Mouse (Mus musculus): ENCODE measurements around the gene Asic5. TPM values are rescaled to one million over a fixed set of nuclear protein-coding genes. Genes with fewer than 3 reads are reported as not detected.

The Asic5 gene
- total and polyA plus RNA-seq, 2 experiments from 2014 or later: not detected

- no peak overlapping the region for H3K9ac ChIP-seq
- no peaks in the 10 kb centered on the region for H3K9me3 ChIP-seq (ENCODE audit: low read length)
- no peaks in the 10 kb centered on the region for H3K27me3 ChIP-seq (ENCODE audit: insufficient read depth, low read length)
- H3K36me3 ChIP-seq (ENCODE audit: insufficient read depth): no peaks in the 10 kb centered on the region
- H3K4me3 ChIP-seq (ENCODE audit: low read depth, low read length): no peak overlapping the region
- ATAC-seq (no peak), DNase-seq (no peak)
- H3K27ac ChIP-seq (ENCODE audit: low read depth, low read length): no peak overlapping the region
- no peaks in the 10 kb centered on the region for H3K4me1 ChIP-seq (ENCODE audit: insufficient read depth)
- WGBS: 36% methylated on average over 4 of the region's 4 CpGs
- no peak for TF ChIP-seq CTCF (IDR thresholded peaks at IDR 0.05; ENCODE audit: low read depth)
- H3K4me2 ChIP-seq (ENCODE audit: low read depth): no peak overlapping the region
These were observed 13.3 kb downstream of the Asic5 start for GRCm38 (mm10) chr3:81995371-81995770.

DNA sequence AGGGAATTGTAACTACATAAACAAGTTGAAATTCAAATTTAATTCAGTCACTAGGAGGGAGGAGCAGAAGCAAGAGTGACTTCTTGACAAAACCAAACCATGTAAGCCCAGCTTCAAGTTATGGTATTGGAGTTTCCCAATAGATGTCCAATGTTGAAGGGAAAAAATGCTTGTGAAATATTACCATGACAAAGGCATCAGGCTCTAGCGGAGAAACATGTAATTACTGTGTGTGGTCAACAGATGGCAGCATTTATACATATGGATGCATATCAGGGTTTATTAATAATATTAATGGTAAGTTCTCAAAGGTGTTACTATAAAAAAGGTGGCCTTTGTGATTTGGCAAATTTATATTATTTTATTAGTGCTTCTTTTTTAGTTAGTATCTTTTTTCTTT lies 13.9 kb downstream of the Asic5 start:
- Histone ChIP-seq H3K27me3 (ENCODE audit: insufficient read depth, low read length) (no peaks in the 10 kb centered on the region), H3K4me3 (ENCODE audit: low read depth, low read length) (no peak overlapping the region), H3K4me1 (ENCODE audit: insufficient read depth) (no peaks in the 10 kb centered on the region), H3K4me2 (ENCODE audit: low read depth) (no peak overlapping the region), H3K9me3 (ENCODE audit: low read length) (no peaks in the 10 kb centered on the region), H3K27ac (ENCODE audit: low read depth, low read length) (no peak overlapping the region), H3K36me3 (ENCODE audit: insufficient read depth) (no peaks in the 10 kb centered on the region), H3K9ac (no peak overlapping the region)
- 2% methylated on average over 1 of the region's 1 CpGs for WGBS
- peak; percentile 78 for TF ChIP-seq CTCF (IDR thresholded peaks at IDR 0.05; ENCODE audit: low read depth)
- ATAC-seq (peak; percentile 45; the same call in 1 of the 2 replicates), DNase-seq (peak; percentile 78)

GRCm38 (mm10) chr3:82007002-82007401 lies 24.9 kb downstream of the Asic5 start:
- H3K9ac ChIP-seq: no peak overlapping the region
- H3K4me1 ChIP-seq (ENCODE audit: insufficient read depth): no peaks in the 10 kb centered on the region
- ATAC-seq (no peak), DNase-seq (no peak)
- no peaks in the 10 kb centered on the region for H3K27me3 ChIP-seq (ENCODE audit: insufficient read depth, low read length)
- H3K4me2 ChIP-seq (ENCODE audit: low read depth): no peak overlapping the region
- no peak overlapping the region for H3K27ac ChIP-seq (ENCODE audit: low read depth, low read length)
- TF ChIP-seq CTCF (IDR thresholded peaks at IDR 0.05; ENCODE audit: low read depth): no peak
- no peaks in the 10 kb centered on the region for H3K36me3 ChIP-seq (ENCODE audit: insufficient read depth)
- no peaks in the 10 kb centered on the region for H3K9me3 ChIP-seq (ENCODE audit: low read length)
- no peak overlapping the region for H3K4me3 ChIP-seq (ENCODE audit: low read depth, low read length)
- 98% methylated on average over 1 of the region's 1 CpGs for WGBS

- peaks cover 10% of the 10 kb centered on the region; the same call in 1 of the 2 replicates for H3K4me1 ChIP-seq (ENCODE audit: insufficient read depth)
These were observed 32.1 kb downstream of the Asic5 start for GRCm38 (mm10) chr3:82014148-82014703.

DNA sequence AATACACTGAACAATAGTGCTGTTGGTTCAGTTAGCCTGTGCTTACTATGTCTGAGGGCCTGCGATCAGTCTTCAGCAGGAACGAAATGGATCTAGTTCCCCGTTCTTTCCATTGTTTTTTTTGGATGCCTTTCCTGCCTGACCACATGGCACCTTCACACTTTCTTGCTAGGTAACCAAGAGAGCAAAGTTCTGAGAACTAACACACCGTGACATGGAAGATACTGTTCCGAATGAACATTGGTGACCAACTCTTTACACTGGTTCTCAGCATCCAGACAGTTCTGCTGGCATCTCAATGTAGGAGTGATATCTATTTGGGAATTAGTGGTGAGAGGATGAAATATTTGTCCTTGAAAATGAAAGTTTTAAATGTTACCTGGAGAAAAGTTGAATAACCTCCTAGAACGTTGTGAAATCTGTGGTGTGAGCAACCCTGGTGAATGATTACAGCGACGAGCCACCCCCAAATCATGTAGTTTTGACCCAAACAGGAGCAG lies 40.4 kb downstream of the Asic5 start:
- no peak overlapping the region for H3K27ac ChIP-seq (ENCODE audit: low read depth, low read length)
- no peaks in the 10 kb centered on the region for H3K9me3 ChIP-seq (ENCODE audit: low read length)
- no peak for DNase-seq
- H3K4me1 ChIP-seq (ENCODE audit: insufficient read depth): no peaks in the 10 kb centered on the region
- H3K4me3 ChIP-seq (ENCODE audit: low read depth, low read length): no peak overlapping the region
- no peak overlapping the region for H3K9ac ChIP-seq
- no peak for TF ChIP-seq CTCF (IDR thresholded peaks at IDR 0.05; ENCODE audit: low read depth)
- no peak for ATAC-seq
- H3K36me3 ChIP-seq (ENCODE audit: insufficient read depth): no peaks in the 10 kb centered on the region
- H3K27me3 ChIP-seq (ENCODE audit: insufficient read depth, low read length): no peaks in the 10 kb centered on the region
- no peak overlapping the region for H3K4me2 ChIP-seq (ENCODE audit: low read depth)
- 93% methylated on average over 8 of the region's 8 CpGs for WGBS

More at GRCm38 (mm10) chr3:82014148-82014703, 32.1 kb downstream of the Asic5 start:
- DNase-seq: peak; percentile 6
- no peak for TF ChIP-seq CTCF (IDR thresholded peaks at IDR 0.05; ENCODE audit: low read depth)
- Histone ChIP-seq H3K27ac (ENCODE audit: low read depth, low read length) (no peak overlapping the region), H3K36me3 (ENCODE audit: insufficient read depth) (no peaks in the 10 kb centered on the region), H3K4me2 (ENCODE audit: low read depth) (no peak overlapping the region), H3K9me3 (ENCODE audit: low read length) (no peaks in the 10 kb centered on the region), H3K9ac (no peak overlapping the region), H3K4me3 (ENCODE audit: low read depth, low read length) (no peak overlapping the region), H3K27me3 (ENCODE audit: insufficient read depth, low read length) (no peaks in the 10 kb centered on the region)
- WGBS: 13% methylated on average over 7 of the region's 7 CpGs
- ATAC-seq: peak; percentile 59; the same call in 1 of the 2 replicates

GRCm38 (mm10) chr3:82023065-82023464 lies 41.0 kb downstream of the Asic5 start:
- H3K4me3 ChIP-seq (ENCODE audit: low read depth, low read length): no peak overlapping the region
- ATAC-seq (no peak), DNase-seq (no peak)
- H3K4me2 ChIP-seq (ENCODE audit: low read depth): no peak overlapping the region
- TF ChIP-seq CTCF (IDR thresholded peaks at IDR 0.05; ENCODE audit: low read depth): no peak
- WGBS: 85% methylated on average over 3 of the region's 3 CpGs
- H3K4me1 ChIP-seq (ENCODE audit: insufficient read depth): no peaks in the 10 kb centered on the region
- no peaks in the 10 kb centered on the region for H3K9me3 ChIP-seq (ENCODE audit: low read length)
- no peaks in the 10 kb centered on the region for H3K36me3 ChIP-seq (ENCODE audit: insufficient read depth)
- no peaks in the 10 kb centered on the region for H3K27me3 ChIP-seq (ENCODE audit: insufficient read depth, low read length)
- H3K27ac ChIP-seq (ENCODE audit: low read depth, low read length): no peak overlapping the region
- no peak overlapping the region for H3K9ac ChIP-seq

GRCm38 (mm10) chr3:82027286-82027685 lies 45.2 kb downstream of the Asic5 start:
- Histone ChIP-seq H3K4me1 (ENCODE audit: insufficient read depth) (no peaks in the 10 kb centered on the region), H3K27me3 (ENCODE audit: insufficient read depth, low read length) (no peaks in the 10 kb centered on the region), H3K36me3 (ENCODE audit: insufficient read depth) (no peaks in the 10 kb centered on the region), H3K4me2 (ENCODE audit: low read depth) (no peak overlapping the region), H3K9me3 (ENCODE audit: low read length) (no peaks in the 10 kb centered on the region), H3K27ac (ENCODE audit: low read depth, low read length) (no peak overlapping the region), H3K9ac (no peak overlapping the region), H3K4me3 (ENCODE audit: low read depth, low read length) (no peak overlapping the region)
- WGBS: 43% methylated on average over 1 of the region's 1 CpGs
- TF ChIP-seq CTCF (IDR thresholded peaks at IDR 0.05; ENCODE audit: low read depth): no peak
- DNase-seq (peak; percentile 24), ATAC-seq (peak; percentile 71)

All from forebrain, postnatal 0 days (tissue).